Mouse (Mus musculus): ENCODE measurements around the gene Cyren. TPM values are rescaled to one million over a fixed set of nuclear protein-coding genes. Genes with fewer than 3 reads are reported as not detected.

Cyren gene
- total RNA-seq, 2 experiments from 2014 or later: 4.0 to 5.1 TPM

DNA sequence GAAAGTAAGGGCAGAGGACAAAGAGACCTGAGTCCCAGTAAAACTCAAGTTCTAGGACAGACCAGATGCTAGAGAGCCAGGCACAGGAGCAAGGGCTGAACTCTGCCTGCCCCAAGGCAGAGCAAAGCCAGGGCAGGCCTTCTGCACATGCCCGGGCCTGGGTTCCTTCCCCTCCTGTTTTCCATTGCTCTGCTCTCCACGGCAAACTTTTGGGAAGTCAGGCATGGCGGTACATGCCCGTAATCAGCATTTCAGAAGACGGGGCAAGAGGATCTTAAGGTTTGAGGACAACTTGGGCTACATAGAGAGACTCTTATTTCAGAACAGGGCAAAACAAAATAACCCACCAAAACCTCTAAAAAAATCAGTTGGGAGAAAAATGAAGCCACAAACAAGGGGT lies 7.7 kb downstream of the Cyren start:
- no peak for DNase-seq (ENCODE audit: low spot score in 2 of 2)
- intact Hi-C loops (cut with DNase I): loop anchor here (10.0 kb wide), 1 partner anchor 355 kb away; no protein-coding TSS in a partner anchor

DNA sequence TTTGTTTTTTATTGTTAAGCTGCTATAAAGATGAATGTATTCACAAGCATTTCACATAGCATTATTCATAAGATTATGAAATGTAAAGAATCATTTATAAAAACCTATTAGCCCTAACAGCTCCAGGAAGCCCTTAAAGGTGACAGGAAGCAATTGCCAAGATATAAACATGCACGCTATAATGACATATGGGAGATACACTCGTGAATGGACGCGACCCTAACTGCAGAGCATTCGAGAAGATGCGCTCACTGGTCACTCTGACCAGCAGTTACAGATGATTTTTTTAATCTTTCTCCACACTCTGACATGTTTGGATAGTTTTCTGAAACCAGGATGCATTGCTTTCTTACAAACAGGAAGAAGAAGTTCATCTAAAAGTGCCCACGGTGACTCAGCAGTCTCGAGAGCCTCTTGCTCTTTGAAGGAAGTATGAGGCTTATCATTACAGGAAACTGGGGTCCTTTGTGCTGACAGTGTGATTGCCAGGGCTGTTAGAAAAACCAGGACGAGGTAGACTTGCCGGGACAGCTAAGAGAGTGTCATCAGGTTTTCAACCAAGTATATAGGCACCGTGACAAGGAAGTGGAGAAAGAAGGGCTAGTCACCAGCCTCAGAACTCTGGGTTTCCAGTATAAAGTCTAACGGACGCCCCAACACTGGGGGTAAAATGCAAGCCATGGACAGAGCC lies 8.5 kb downstream of the Cyren start:
- no peak for DNase-seq (ENCODE audit: low spot score in 2 of 2)
- intact Hi-C loops (cut with DNase I): no loop called here

DNA sequence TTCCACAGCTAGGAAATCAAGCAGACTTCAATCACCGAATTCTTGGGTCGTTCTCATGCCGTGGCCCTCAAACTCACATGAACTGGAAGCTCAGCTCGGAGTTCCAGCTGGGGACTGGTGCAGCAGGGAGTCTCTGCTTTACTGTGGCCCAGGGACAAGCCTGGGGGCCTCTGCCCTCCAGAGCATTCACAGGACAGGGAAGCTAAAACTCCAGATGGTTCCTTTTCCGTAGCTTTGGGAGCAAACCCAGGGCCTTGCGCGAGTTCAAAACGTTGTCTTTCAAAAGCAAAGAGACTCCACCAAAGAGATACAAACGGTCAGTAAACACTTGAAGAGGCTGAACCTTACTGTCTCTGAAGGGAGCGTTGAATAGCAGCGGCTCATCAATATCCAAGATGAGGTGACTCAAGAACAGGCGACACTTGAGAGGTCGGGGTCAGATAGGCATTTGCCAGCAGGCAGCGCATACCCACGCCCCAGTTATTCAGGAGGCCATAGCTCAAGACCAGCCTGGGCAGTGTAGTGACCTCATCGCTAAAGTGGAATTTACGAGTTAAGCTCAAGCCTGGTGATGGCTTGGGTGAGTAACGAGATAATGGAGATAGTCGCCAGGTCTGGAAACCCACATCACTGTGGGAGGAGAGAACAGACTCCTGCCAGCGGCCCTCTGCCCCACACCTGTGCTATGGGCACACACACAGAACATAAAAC lies 9.2 kb downstream of the Cyren start:
- no peak for DNase-seq (ENCODE audit: low spot score in 2 of 2)
- intact Hi-C loops (cut with DNase I): no loop called here

DNA sequence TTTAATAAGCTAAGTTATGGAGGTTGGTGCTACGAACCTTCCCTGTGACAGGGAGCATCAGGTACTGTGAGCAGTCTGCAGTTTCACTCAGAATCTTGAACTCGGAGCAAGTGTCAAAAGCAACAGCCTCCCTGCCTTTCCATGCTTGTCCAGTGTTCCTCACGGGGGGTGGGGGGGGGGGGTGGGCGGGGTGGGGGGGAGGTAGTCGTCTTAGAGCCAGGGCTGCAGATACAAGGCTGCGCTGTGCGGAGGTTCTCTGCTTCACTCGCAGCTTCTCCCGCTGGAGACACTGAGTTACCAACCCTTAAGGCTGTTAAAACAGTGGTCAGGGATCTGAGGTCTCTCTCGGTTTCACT lies 9.9 kb downstream of the Cyren start:
- intact Hi-C loops (cut with DNase I): no loop called here

DNA sequence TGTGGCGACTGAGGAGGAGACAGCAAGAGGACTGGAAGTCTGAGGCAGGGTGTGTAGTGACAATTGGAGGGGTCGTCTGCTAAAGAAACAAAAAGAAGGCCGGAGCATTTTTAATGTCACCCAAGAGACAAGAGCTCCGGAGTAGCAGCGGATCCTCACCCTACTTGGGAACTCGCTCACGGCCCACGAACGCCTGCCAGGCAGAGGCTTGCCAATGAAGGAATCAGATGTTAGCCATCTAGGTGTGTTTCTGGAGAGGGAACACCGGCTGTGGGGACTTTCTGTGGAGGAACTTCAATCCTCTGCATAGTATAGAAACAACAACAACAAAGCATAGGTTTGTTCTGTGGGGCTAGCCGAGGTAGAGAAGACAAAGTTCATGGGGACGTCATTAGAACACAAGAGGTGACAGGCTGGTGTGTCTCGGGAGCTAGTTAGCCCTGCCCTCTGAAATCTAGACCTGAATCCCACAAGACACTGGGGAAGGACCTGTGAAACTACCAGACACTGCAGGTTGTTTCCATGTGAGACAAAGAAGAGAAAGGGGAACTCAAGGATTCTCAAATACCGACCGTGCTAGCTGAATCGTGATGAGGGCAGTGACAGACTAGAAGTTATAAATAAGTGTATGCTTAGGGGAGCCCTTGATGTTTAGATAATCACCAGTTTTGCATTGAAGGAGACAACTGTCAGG lies 10.4 kb downstream of the Cyren start:
- intact Hi-C loops (cut with DNase I): no loop called here

More for the DNA sequence above, 9.9 kb downstream of the Cyren start:
- no peak for DNase-seq (ENCODE audit: low spot score in 2 of 2)

DNA sequence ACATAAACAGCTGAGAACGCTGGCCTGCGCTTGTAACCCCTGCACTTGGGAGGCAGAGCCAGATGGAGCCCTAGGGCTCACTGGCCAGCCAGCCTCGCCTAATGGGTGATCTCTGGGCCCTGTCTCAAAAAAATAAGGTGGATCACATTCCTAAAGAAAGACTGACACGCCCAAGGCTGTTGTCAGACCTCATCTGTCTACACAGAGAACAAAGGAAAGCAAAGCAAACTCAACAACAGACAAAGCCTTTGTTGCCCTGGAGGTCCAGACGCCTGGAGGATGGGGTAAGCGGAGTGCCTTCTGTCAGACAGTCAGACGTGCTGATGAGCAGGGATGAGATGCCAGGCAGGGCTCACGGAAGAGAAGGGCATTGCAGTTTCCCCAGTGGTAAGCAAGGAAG lies 11.1 kb downstream of the Cyren start:
- intact Hi-C loops (cut with DNase I): no loop called here
- no peak for DNase-seq (ENCODE audit: low spot score in 2 of 2)

More for the DNA sequence above, 10.4 kb downstream of the Cyren start:
- no peak for DNase-seq (ENCODE audit: low spot score in 2 of 2)

DNA sequence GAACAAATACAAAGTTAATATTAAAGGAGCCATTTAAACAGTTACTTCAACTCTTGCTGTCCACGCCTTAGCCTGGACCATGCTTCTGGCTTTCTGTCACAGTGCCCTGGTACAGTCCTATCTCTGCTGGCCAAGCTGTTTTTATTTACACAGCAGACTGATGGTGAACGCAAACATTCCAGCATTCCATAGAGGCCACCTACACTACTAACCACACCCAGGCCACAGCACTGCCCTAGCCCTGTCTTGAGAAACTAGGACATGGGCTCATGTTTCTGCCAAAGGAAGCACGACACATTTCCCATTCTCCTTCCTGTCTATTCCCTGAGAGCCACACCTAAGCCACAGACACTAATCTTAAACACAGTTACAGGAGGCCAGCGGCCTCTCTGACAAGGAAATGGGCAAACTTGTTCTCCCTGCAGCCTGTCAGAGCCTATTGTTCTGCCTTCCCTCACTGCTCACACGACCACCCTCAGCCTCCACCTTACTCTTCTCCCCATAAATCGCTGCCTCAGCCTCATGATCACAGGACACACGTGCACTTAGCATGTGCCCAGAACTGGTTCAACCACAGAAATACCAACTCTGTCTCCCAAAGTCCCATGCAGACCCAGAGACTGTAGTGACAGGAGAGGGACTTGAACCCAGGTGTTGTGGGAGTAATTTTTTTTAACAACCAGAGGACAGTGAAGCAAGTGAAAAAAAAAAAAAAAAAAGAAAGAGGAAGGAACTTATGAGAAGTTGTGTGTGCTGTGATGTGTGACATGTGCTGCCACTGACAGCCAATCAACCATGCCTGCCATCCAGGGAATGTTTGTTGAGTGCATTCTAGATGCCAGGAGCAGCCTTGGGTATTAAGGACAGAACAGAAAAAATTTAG lies 11.9 kb downstream of the Cyren start:
- intact Hi-C loops (cut with DNase I): no loop called here
- DNase-seq (ENCODE audit: low spot score in 2 of 2): no peak

DNA sequence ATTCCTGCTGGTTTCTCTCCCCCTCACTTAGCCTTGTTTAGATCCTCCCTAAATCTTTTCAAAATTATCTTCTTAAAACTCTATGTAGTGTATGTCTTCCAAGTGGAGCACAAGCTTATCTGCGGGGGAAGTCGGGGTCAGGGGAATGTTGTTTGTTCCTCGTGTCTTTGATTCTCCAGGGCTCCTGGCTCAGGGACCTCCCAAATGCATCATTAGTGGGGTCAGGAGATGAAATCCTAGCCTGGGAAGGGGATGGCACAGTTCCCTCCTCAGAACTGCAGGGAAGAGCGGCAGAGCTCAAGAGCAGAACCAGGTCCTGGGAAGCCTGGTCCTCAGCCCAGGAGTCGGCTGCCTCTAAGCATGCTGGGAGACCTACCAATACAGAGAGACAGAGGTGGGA lies 12.6 kb downstream of the Cyren start:
- intact Hi-C loops (cut with DNase I): no loop called here
- DNase-seq (ENCODE audit: low spot score in 2 of 2): no peak

DNA sequence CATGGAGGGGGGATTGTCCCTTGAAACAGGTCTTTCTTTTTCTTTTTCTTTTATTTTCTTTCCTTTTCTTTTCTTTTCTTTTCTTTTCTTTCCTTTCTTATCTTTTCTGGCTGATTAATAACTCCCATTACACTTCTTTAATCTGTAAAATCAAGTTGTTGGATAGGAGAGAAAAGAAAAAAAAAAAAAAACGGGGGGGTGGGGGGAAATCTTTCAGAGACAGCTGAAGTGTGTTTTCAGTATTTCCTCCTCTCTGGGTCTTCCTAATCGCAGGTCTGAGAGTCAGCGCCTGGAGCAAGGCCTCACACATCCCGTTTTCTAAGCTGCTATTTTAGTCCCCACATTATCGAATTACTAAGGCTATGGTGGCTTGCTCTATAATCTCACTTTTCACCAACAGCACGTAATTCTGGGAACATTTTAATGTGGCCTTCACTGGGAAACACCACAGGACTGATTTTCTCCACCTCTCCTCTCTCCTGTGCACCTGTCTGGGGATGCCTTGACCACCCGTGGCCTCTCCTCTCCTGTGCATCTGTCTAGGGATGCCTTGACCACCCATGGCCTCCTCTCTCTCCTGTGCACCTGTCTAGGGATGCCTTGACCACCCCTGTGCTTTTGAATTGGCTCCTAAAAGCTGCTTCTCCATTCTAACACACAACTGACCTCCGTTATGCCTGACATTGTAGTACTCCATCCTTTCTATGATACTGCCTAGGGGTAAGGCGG lies 13.9 kb downstream of the Cyren start:
- DNase-seq (ENCODE audit: low spot score in 2 of 2): no peak
- intact Hi-C loops (cut with DNase I): no loop called here

DNA sequence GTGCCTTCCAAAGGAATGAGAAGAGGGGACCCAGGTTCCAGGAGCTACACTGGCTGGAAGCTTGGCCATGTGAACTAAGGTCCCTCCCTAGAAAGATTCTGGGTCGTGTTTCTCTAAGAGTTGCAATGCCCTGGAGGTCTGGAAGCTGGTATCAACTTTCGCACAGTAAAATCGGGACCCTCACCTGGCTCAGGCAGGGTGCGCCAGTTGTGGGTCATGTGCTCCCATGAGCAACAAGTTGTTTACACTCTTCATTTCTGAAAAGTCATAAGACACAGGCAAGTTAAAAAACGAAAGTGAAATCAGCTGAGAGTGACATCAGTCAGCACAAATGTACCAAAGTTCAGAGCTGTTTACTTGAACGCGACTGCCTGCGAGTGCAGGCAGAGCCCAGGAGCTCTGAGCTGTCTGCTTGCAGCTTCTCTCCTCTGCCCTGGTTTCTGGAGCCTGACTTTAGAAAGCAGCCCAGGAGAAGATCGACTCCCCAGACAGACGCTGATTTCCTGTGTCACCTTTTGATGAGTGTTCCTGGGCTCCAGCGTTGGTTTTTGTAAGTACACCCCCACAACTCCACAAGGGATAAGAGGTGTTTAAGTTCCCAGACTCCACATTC lies 15.0 kb downstream of the Cyren start, which contains the start of gene Tmem140:
Gene Tmem140, plus strand, starts transcription at position 356 of the 613 bp plus-strand sequence.
- DNase-seq (ENCODE audit: low spot score in 2 of 2): peak in 1 of 2 experiments; percentile 4
- intact Hi-C loops (cut with DNase I): no loop called here

DNA sequence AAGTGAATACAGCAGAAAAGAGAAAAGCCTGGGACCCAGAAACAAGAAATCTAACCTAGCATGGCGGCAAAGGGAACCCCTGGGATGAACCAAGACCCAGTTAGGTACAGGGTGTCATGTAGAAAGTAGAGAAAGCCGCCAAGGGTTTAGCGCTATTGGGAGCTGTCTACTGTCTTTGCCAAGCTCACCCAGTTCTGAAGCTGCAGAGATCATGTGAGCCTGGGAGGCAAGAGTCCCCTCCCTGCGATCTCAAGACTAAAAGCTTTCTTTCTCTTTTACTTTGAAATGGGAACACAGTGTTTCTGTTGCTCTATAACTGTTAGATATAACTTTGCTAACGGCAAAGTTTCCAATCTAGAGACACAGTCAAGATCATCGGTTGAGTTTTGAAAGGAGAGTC lies 15.5 kb downstream of the Cyren start:
- no peak for DNase-seq (ENCODE audit: low spot score in 2 of 2)
- intact Hi-C loops (cut with DNase I): no loop called here

DNA sequence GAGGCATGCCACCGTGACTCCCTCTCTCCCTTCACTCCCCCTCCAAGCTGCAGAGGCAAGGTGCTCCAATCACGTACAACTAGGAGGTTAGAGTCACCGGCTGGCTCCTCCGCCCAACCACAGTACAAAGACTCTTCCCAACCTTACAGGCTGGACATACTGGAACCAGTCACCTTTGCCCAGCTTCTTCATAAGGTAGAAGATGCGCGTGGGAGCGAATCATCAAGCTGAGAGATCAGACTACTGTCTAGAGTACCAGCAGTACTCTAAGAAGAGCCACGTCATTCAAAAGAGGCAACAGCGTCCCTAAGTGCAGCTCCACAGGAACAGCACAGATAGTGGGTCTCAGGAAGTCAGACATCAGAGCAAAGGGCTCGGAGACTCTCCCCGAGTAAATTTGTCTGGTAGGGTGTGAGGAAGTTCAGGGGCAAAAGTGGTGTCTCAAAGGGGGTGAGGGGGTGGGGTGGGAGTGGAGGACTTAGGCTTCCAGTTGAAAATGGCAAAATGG lies 16.3 kb downstream of the Cyren start:
- no peak for DNase-seq (ENCODE audit: low spot score in 2 of 2)
- intact Hi-C loops (cut with DNase I): no loop called here

DNA sequence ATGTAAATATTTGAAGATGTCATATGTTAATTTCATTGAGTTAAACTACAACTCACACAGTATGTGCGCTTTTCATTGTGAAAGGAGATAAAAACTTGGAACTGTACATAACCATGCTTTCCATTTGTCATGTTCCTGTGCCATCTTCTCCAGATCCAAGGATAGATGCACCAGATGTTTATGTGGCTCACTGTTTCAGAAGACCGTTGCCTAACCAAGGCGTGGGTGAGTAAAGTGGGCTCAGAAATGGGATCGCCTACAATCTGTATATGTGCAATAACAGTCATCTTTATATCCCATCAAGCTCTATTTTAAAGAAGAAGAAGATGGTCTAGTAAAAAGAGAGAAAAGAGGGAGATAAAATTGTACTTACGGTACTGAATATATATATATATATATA lies 45.5 kb downstream of the Cyren start:
- DNase-seq (ENCODE audit: low spot score in 2 of 2): peak; percentile 11 to 41
- intact Hi-C loops (cut with DNase I): no loop called here

DNA sequence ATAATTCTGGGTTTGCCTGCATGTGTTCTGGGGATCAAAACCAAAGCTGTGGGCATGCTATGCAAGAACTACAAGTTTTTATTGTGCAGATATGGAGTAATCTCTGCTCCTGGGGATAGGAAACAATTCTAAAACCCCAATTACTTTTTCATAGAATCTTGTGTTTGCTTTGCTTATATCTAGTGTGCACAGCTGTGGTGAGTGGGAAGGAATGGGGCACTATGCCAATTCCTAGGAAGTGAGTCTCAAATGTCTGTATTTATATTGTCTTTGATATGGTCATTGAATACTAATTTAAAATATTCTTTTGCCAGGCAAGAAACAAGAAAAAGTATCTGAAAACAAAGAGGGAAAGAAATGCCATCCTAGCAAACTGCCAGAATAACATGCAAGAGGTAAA lies 53.5 kb downstream of the Cyren start:
- DNase-seq (ENCODE audit: low spot score in 2 of 2): peak in 1 of 2 experiments; percentile 6
- intact Hi-C loops (cut with DNase I): no loop called here

Other genes starting within 250 kb of the Cyren start
- 10 to 100 TPM; 14.3 to 17.6 TPM for gene Agbl3, start 97.6 kb downstream of the Cyren start, total RNA-seq (2021)
- 1 to 10 TPM; 3.1 to 3.5 TPM for gene Tmem140, start 14.9 kb downstream of the Cyren start, total RNA-seq (2021)
- gene Wdr91, start 32.8 kb upstream of the Cyren start, total RNA-seq (2021): 10 to 100 TPM; 33.4 to 34.6 TPM
- gene Stra8, start 42.1 kb upstream of the Cyren start, total RNA-seq (2021): not detected
- gene Slc23a4, start 110.3 kb upstream of the Cyren start, total RNA-seq (2021): 1 to 10 TPM; 1.1 to 1.3 TPM